Mouse (Mus musculus) E14TG2a.4 (cell line): Measurements from ENCODE around the gene Tet3.

Source experiments
- CTCF ChIP-seq: conservative IDR thresholded peaks from 2 replicates; pipeline ENCODE4 v1.5.1; 2014; ENCODE audit warnings: low read length
- NANOG ChIP-seq: IDR thresholded peaks from 2 replicates; pipeline ENCODE4 v1.6.1; 2014; ENCODE audit warnings: borderline replicate concordance, low read length, mixed read lengths
- POU5F1 ChIP-seq: IDR thresholded peaks from 2 replicates; pipeline ENCODE4 v1.6.1; 2014; ENCODE audit warnings: low read length, borderline replicate concordance

DNA sequence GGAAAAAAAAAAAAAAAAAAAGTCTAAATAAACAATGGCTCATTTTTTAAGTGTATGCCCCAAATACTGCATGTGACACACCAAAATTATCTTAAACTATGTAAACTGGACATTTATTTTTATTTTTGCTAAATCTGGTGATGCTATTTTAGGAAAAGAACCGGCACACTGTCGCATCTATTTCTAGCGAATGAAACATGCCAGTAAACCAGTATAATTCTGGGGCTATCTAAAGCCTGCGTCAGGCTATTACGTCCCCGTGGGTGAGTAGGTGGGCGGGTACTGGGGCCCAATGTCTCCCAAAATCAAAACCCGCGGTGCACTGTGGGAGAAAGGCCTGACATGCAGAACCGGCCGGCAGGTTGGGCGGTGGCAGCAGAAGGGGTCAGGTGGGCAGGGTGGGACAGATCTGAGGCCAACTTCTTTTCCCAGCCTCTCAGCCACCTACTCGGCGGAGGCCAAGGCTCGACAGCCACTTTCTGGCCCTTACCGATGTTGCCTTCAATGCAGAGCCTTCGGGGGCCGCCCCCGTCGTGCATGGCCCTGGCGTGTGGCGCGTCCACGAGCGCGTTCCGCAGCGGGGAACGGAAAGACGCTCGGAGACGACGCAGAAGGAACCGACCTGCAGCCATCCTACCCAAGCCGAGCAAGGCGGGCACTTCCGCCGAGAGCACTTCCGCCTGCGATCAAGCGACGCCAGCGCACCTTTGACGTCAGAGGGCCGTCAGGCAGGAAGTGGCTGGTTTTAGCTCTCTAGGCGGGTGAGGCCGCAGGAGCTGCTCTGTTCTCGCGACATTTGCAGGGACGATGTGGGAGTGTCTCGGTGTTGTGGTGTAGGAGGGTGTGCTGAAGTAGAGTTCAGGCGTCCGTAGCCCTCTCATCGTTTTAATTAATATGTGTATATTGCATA lies 47.6 kb upstream of the Tet3 start, which contains the start of gene Dguok:
- TF ChIP-seq CTCF = no peak
- no peak for TF ChIP-seq POU5F1
- no peak for TF ChIP-seq NANOG
